Mouse (Mus musculus) adrenal gland, adult 18-20 months (tissue): ENCODE measurements around the gene Hist1h3a. TPM values are rescaled to one million over a fixed set of nuclear protein-coding genes. Genes with fewer than 3 reads are reported as not detected.
"Not testable (repeated sequence)": the region's sequence is repeated elsewhere in the genome, so short reads cannot be mapped to it uniquely, and the experiment has no call there.

Source experiments
- DNase-seq, 2 experiments: peaks; one replicate each; pipeline ENCODE4 v3.0.0; 2021 to 2022; ENCODE audit warnings: low spot score in 2 of 2
- long read RNA-seq, 2 experiments: library from polyadenylated mRNA; stranded (forward); transcript quantifications; one replicate each; pipeline ENCODE4 v2.0.0; 2021
- total RNA-seq, 2 experiments: library from RNA; stranded (reverse); gene quantifications; 1 replicate in 1 of 2; 2 replicates in 1 of 2; pipeline ENCODE4 v1.2.3; 2021

Hist1h3a gene
- total RNA-seq: 10 to 100 TPM; 18.1 to 28.1 TPM
- long read RNA-seq, experiment 1: 0 reads
- long read RNA-seq, experiment 2: 0 reads

DNA sequence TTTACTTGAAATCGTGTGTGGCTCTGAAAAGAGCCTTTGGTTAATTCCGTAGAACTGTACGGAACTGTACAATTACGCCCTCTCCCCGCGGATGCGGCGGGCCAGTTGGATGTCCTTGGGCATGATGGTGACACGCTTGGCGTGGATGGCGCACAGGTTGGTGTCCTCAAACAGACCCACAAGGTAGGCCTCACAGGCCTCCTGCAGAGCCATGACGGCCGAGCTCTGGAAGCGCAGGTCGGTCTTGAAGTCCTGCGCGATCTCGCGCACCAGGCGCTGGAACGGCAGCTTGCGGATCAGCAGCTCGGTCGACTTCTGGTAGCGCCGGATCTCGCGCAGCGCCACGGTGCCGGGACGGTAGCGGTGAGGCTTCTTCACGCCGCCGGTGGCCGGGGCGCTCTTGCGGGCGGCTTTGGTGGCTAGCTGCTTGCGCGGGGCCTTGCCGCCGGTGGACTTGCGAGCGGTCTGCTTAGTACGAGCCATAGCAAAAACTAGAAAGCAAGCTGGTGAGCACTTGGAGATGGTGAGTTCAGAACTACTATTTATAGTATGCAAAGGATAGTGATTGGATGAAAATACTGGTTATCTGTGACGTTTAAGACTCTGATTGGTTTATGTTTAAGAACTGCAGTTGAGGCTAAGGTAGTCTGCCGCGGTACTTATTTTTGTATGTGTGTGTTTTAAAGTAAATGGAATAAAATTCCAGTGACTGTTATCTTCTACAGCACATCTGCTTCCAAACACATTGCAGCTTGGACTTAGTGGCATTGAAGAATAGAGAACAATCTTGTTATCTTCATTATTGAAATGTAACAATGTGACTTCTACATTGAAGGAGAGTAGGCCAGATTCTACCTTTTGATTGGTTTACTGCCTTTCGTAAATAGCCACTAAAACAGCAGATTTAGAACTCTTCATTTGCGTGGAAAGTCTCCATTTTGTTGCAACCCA lies at the start of gene Hist1h3a:
Gene Hist1h3a (minus strand): TSS at position 516 of the 951 bp plus-strand sequence.
- peak; percentile 50 to 69 for DNase-seq

DNA sequence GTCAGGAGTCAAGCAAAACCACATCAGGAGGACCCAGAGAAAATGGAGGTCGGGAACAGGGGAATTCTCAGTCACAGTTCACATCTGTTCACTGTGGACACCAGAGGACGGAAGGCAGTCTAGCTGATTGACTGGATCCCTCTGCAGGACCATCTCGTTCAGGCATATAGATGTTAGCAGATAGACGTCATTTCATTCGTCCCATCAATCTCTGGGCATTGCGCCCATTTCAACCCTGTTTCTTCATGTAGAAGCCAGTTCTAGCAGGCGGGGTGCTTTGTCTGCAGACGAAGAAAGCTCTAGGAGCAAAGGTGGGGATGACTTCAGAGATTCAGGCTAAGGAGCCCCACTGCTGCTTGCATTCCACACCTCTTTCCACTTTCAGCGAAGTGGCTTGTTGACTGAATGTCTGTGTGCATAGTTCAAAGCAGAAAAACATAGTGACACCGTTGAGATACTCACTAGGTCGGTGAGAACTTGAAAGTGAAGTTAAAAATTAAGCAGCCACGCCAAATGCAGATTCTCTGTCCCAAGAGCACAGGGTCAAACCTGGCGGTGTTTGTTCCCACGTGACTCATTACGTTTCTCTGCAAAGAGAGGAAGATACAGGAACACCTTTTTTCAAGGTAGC lies 44.4 kb upstream of the Hist1h3a start, which contains the start of gene Slc17a2:
Gene Slc17a2 (plus strand): TSS at position 572 of the 631 bp plus-strand sequence.
- DNase-seq: no peak

DNA sequence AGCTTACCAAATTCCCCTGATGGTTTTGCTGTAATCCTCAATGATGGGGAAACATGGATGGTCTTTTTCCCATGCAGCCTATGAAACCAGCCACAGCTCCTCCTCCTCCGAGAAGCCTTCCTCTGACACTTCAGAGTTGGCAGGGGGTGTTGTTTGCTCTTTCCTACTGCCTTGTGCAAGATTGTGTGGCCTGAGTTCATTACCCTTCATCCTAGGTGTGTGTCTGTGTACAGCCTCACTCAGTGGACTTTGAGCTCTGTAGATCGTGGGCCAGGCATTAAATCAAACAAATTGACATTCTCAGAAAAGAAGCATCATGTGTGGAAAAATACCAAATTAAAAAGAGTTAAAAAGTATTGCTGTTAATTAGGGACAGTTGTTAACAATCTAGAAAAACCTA lies 42.3 kb upstream of the Hist1h3a start:
- DNase-seq: no peak

- no peak for DNase-seq
Measured at GRCm38 (mm10) chr13:23799405-23799804, 37.2 kb upstream of the Hist1h3a start.

DNA sequence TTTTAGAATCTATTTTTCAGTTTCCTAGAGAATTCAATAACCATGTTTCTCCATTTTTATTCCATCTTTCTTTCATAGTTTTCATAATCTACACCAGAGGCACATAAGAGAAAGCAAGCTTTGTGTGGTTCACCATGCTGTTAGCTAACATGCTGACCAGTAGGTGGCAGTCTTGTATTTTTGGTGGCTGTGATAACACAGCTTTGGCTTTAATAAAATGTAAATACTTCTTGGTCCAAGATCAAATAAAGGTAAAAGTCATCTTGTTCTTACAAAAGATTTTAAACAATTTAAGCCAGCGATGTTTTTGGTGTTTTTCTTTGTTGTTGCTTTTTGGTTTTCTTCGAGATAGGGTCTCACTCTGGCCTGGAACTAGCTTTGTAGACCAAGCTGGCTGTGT lies 30.3 kb upstream of the Hist1h3a start:
- DNase-seq: peak; percentile 22 to 40

DNA sequence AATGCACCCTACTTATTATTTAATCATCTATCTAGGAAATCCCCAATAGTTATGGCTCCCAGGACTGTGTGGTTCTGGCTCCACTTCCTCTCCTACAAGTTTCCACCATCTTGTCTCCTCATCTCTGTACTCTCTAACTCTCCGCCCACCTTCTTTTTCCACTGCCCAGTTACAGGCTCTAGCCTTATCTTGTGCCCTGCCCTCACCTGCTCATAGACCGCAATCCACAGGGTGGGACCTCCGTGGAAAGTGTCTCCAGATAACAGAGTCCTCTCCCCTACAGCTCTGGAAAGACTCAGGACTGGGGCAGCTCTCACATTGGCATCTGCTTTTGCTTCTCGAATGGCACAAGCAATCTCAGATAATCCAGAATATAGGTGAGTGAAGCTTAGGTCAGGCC lies 16.8 kb upstream of the Hist1h3a start:
- no peak for DNase-seq

GRCm38 (mm10) chr13:23778339-23778738 lies 16.2 kb upstream of the Hist1h3a start:
- DNase-seq: no peak

GRCm38 (mm10) chr13:23772561-23773313 lies 10.6 kb upstream of the Hist1h3a start:
- no peak for DNase-seq

DNA sequence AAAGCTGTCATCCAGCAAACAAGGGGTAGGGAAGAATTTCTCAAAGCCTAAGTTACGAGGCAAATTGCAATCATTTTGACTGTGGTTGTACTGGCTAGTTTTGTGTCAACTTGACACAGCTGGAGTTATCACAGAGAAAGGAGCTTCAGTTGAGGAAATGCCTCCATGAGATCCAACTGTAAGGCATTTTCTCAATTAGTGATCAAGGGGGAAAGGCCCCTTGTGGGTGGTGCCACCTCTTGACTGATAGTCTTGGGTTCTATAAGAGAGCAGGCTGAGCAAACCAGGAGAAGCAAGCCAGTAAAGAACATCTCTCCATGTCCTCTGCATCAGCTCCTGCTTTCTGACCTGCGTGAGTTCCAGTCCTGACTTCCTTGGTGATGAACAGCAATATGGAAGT lies 7.4 kb upstream of the Hist1h3a start, which contains the start of gene Trim38:
Gene Trim38 (plus strand): TSS at position 301 of the 400 bp plus-strand sequence.
- not testable (repeated sequence) for DNase-seq

DNA sequence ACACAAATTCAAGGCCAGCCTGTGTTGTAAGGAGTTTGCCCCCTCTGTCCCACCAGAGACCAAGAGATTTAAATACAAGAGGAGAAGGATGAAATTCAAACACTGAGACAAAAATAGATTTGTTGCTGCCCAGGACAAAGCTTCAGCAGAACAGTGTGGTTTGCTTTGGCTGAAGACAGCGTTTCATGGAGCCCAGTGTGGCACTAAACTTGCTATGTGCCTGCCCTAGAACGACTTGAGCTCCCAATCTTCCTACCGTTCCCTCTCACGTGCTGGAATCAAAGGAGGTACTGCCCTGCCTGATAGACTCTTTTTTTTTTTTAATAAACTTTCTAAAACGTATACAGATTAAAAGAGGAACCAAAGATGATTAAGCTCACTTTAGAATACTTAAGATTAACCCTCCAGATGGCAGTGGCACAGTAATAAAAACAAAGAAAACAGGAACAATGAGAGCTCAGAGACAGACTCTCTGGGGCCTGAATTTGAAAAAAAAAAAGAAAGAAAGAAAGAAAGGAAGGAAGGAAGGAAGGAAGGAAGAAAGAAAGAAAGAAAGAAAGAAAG lies 6.7 kb upstream of the Hist1h3a start:
- DNase-seq: no peak

GRCm38 (mm10) chr13:23766772-23767171 lies 4.6 kb upstream of the Hist1h3a start:
- no peak for DNase-seq

DNA sequence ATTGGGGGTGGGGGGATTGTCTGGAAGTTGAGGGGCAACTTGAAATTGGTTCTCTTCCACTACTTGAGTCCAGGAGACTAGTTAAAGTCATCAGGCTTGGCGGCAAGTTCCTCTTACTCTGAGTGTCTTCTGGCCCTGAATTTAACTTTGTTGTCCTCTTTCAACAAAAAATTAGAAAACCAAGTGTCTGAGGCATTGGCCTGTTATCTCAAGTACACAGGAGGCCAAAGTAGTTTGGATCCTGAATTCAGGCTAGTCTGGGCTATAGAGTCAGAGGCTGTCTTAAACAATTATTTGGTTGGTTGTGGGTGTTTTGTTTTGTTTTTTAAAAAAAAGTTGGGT lies 3.0 kb upstream of the Hist1h3a start:
- DNase-seq: no peak

GRCm38 (mm10) chr13:23764324-23765171 lies 2.4 kb upstream of the Hist1h3a start:
- DNase-seq: no peak

GRCm38 (mm10) chr13:23763586-23764323 lies 1.6 kb upstream of the Hist1h3a start, which contains the start of gene Hist1h1a:
Hist1h1a (plus strand) TSS chr13:23763666.
- peak; percentile 64 to 76 for DNase-seq

GRCm38 (mm10) chr13:23763242-23763585 lies 1.0 kb upstream of the Hist1h3a start:
- DNase-seq: no peak

- peak; percentile 93 to 94 for DNase-seq
Measured at GRCm38 (mm10) chr13:23760972-23761864, 968 bp downstream of the Hist1h3a start, which contains the start of gene Hist1h4a. Hist1h4a (minus strand) TSS chr13:23761230.

DNA sequence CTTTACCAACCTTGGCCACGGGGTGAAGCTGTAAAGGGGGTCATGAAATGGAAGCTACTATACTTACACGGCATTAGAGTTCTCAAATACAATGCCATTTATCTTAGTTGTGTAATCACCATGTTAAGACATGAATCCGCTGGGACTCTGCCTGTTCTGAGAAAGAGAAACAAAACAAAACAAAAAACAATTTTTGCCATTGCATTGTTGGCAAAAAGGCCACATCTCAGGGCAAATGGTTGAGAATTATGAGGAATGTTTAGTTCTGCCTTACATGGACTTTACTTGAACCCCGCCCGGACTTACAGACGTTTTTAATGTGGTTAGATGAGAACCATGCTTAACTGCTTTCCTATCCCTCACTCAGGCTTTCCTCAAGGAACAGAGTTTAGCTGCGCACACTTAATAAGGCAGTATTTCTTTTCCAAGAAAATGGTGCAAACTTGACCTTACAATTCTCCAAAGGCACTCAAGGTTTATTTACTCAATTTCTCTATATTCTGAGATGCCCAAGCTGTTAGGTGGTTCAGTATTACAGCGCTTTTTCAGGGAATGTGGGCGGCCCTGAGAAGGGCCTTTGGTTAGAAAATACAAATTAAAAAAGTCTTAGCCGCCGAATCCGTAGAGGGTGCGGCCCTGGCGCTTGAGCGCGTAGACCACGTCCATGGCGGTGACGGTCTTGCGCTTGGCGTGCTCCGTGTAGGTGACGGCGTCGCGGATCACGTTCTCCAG lies 1.8 kb downstream of the Hist1h3a start:
- no peak for DNase-seq

GRCm38 (mm10) chr13:23759916-23760239 lies 2.3 kb downstream of the Hist1h3a start:
- DNase-seq: no peak
